Mouse (Mus musculus): Measurements from ENCODE around the gene Glrp1.

GRCm38 (mm10) chr1:88502822-88503221 lies 7.0 kb downstream of the Glrp1 start:
- no peak for TF ChIP-seq CTCF (IDR thresholded peaks at IDR 0.05; ENCODE audit: extremely low read depth, insufficient read depth, low read length)
- TF ChIP-seq POLR2A (IDR thresholded peaks at IDR 0.05; ENCODE audit: extremely low read depth, insufficient read depth, low read length), result no peak

Data from cortical plate, adult 2 months (tissue).